Mouse (Mus musculus) CH12.LX (cell line): ENCODE measurements around the gene Lipc.

ENCODE experiments used
- BHLHE40 ChIP-seq: IDR thresholded peaks from 2 replicates; pipeline ENCODE4 v1.6.1; 2011; ENCODE audit warnings: mild to moderate bottlenecking, low read depth, low read length, improper control_type of control experiment
- CHD2 ChIP-seq: IDR thresholded peaks from 2 replicates; pipeline ENCODE4 v1.6.1; 2011; ENCODE audit warnings: low read length, improper control_type of control experiment
- CTCF ChIP-seq, 2 experiments: IDR thresholded peaks in 1 of 2; conservative IDR thresholded peaks in 1 of 2; 2 replicates each; pipeline ENCODE4 v1.5.1; 2011 to 2012; ENCODE audit warnings: low read depth in 2 of 2, low read length in 2 of 2, improper control_type of control experiment in 1 of 2, inconsistent platforms in 1 of 2, mild to moderate bottlenecking in 1 of 2, moderate library complexity in 1 of 2
- E2F4 ChIP-seq: IDR thresholded peaks from 2 replicates; pipeline ENCODE4 v1.6.1; 2011; ENCODE audit warnings: low read depth, low read length, improper control_type of control experiment; ENCODE audit not compliant: insufficient replicate concordance
- EP300 ChIP-seq: IDR thresholded peaks from 2 replicates; pipeline ENCODE4 v1.6.1; 2011; ENCODE audit warnings: low read length, improper control_type of control experiment
- MAFK ChIP-seq: IDR thresholded peaks from 2 replicates; pipeline ENCODE4 v1.6.1; 2011; ENCODE audit warnings: low read length, improper control_type of control experiment; ENCODE audit not compliant: insufficient replicate concordance
- MAX ChIP-seq: IDR thresholded peaks from 2 replicates; pipeline ENCODE4 v1.6.1; 2011; ENCODE audit warnings: low read length, improper control_type of control experiment
- MAZ ChIP-seq: IDR thresholded peaks from 2 replicates; pipeline ENCODE4 v1.6.1; 2012; ENCODE audit warnings: low read depth, mild to moderate bottlenecking, inconsistent platforms, low read length, improper control_type of control experiment, moderate library complexity
- NRF1 ChIP-seq: IDR thresholded peaks from 2 replicates; pipeline ENCODE4 v1.6.1; 2014; ENCODE audit warnings: low read depth, mild to moderate bottlenecking, inconsistent platforms, low read length, improper control_type of control experiment, moderate library complexity
- POLR2A ChIP-seq: IDR thresholded peaks from 2 replicates; pipeline ENCODE4 v1.6.1; 2011; ENCODE audit warnings: low read depth, mild to moderate bottlenecking, improper control_type of control experiment, low read length
- SMC3 ChIP-seq: IDR thresholded peaks from 2 replicates; pipeline ENCODE4 v1.6.1; 2011; ENCODE audit warnings: low read depth, low read length, improper control_type of control experiment
- TCF12 ChIP-seq: IDR thresholded peaks from 2 replicates; pipeline ENCODE4 v1.6.1; 2014; ENCODE audit warnings: low read depth, mild to moderate bottlenecking, inconsistent platforms, low read length, improper control_type of control experiment
- ZC3H11A ChIP-seq: IDR thresholded peaks from 2 replicates; pipeline ENCODE4 v1.6.1; 2012; ENCODE audit warnings: low read depth, mild to moderate bottlenecking, inconsistent platforms, low read length, improper control_type of control experiment

- TF ChIP-seq MAFK, result no peak
- no peak for TF ChIP-seq CTCF (conservative IDR thresholded peaks at IDR 0.05 in 1 of 2, IDR thresholded peaks at IDR 0.05 in 1 of 2; ENCODE audit: low read depth in 2 of 2, low read length in 2 of 2)
- TF ChIP-seq EP300, result no peak
- no peak for TF ChIP-seq ZC3H11A
- no peak for TF ChIP-seq CHD2
- TF ChIP-seq SMC3, result no peak
- TF ChIP-seq POLR2A, result no peak
- no peak for TF ChIP-seq E2F4
- TF ChIP-seq MAX, result no peak
- no peak for TF ChIP-seq BHLHE40
- TF ChIP-seq MAZ, result no peak
- TF ChIP-seq TCF12, result no peak
- TF ChIP-seq NRF1, result no peak
These were observed 151.3 kb downstream of the Lipc start for GRCm38 (mm10) chr9:70800588-70801315.
